Mouse (Mus musculus) E14TG2a.4 (cell line): ENCODE measurements around the gene Htr2a.

ENCODE experiments used
- H3K27me3 ChIP-seq: 2 replicates; pipeline ENCODE4 v1.6.1; 2014; ENCODE audit warnings: low read length, control low read depth; ENCODE audit not compliant: insufficient read depth
- H3K36me3 ChIP-seq: 2 replicates; pipeline ENCODE4 v1.6.1; 2014; ENCODE audit warnings: low read length, control low read depth; ENCODE audit not compliant: insufficient read depth
- H3K4me1 ChIP-seq: replicated peaks from 2 replicates; pipeline ENCODE4 v1.6.1; 2014; ENCODE audit warnings: low read depth, low read length, control low read depth
- H3K4me3 ChIP-seq: replicated peaks from 2 replicates; pipeline ENCODE4 v1.5.1; 2014; ENCODE audit warnings: mild to moderate bottlenecking, low read length
- H3K9me3 ChIP-seq: 2 replicates; pipeline ENCODE4 v1.6.1; 2014; ENCODE audit warnings: low read length, control low read depth
- CTCF ChIP-seq: conservative IDR thresholded peaks from 2 replicates; pipeline ENCODE4 v1.5.1; 2014; ENCODE audit warnings: low read length
- NANOG ChIP-seq: IDR thresholded peaks from 2 replicates; pipeline ENCODE4 v1.6.1; 2014; ENCODE audit warnings: borderline replicate concordance, low read length, mixed read lengths
- POU5F1 ChIP-seq: IDR thresholded peaks from 2 replicates; pipeline ENCODE4 v1.6.1; 2014; ENCODE audit warnings: low read length, borderline replicate concordance

Gene Htr2a

GRCm38 (mm10) chr14:74679841-74680240 is 39.2 kb downstream of the Htr2a start:
- H3K4me3 ChIP-seq, result no peak overlapping the region
- no peaks in the 10 kb centered on the region for H3K9me3 ChIP-seq
- no peaks in the 10 kb centered on the region for H3K4me1 ChIP-seq
- TF ChIP-seq NANOG, result no peak
- no peak for TF ChIP-seq POU5F1
- TF ChIP-seq CTCF, result no peak
- no peaks in the 10 kb centered on the region for H3K36me3 ChIP-seq
- no peaks in the 10 kb centered on the region for H3K27me3 ChIP-seq

- no peaks in the 10 kb centered on the region for H3K36me3 ChIP-seq
- H3K4me1 ChIP-seq, result no peaks in the 10 kb centered on the region
- no peak for TF ChIP-seq POU5F1
- TF ChIP-seq CTCF, result no peak
- no peak for TF ChIP-seq NANOG
- H3K4me3 ChIP-seq, result no peak overlapping the region
- H3K9me3 ChIP-seq, result no peaks in the 10 kb centered on the region
- no peaks in the 10 kb centered on the region for H3K27me3 ChIP-seq
Observed at GRCm38 (mm10) chr14:74684298-74684978, 43.8 kb downstream of the Htr2a start.

GRCm38 (mm10) chr14:74691963-74692362 is 51.3 kb downstream of the Htr2a start:
- no peaks in the 10 kb centered on the region for H3K27me3 ChIP-seq
- H3K4me3 ChIP-seq, result no peak overlapping the region
- TF ChIP-seq NANOG (no peak), POU5F1 (no peak)
- no peaks in the 10 kb centered on the region for H3K4me1 ChIP-seq
- H3K36me3 ChIP-seq, result no peaks in the 10 kb centered on the region
- H3K9me3 ChIP-seq, result peaks cover 12% of the 10 kb centered on the region

GRCm38 (mm10) chr14:74696766-74697165 is 56.1 kb downstream of the Htr2a start:
- Histone ChIP-seq H3K4me3 (no peak overlapping the region), H3K27me3 (no peaks in the 10 kb centered on the region), H3K36me3 (no peaks in the 10 kb centered on the region), H3K4me1 (no peaks in the 10 kb centered on the region), H3K9me3 (peaks cover 12% of the 10 kb centered on the region)
- no peak for TF ChIP-seq NANOG
- TF ChIP-seq POU5F1, result no peak
- no peak for TF ChIP-seq CTCF

- no peaks in the 10 kb centered on the region for H3K4me1 ChIP-seq
- H3K27me3 ChIP-seq, result no peaks in the 10 kb centered on the region
- H3K36me3 ChIP-seq, result no peaks in the 10 kb centered on the region
- H3K9me3 ChIP-seq, result peaks cover 12% of the 10 kb centered on the region
- TF ChIP-seq NANOG (no peak), POU5F1 (no peak), CTCF (no peak)
- no peak overlapping the region for H3K4me3 ChIP-seq
Observed at GRCm38 (mm10) chr14:74697432-74697831, 56.8 kb downstream of the Htr2a start.

GRCm38 (mm10) chr14:74699241-74699640 is 58.6 kb downstream of the Htr2a start:
- Histone ChIP-seq H3K36me3 (no peaks in the 10 kb centered on the region), H3K9me3 (peaks cover 12% of the 10 kb centered on the region), H3K4me1 (no peaks in the 10 kb centered on the region)

GRCm38 (mm10) chr14:74703930-74704329 is 63.3 kb downstream of the Htr2a start:
- H3K9me3 ChIP-seq, result no peaks in the 10 kb centered on the region
- no peaks in the 10 kb centered on the region for H3K36me3 ChIP-seq
- H3K4me3 ChIP-seq, result no peak overlapping the region
- no peaks in the 10 kb centered on the region for H3K27me3 ChIP-seq
- TF ChIP-seq CTCF (no peak), NANOG (no peak), POU5F1 (no peak)
- no peaks in the 10 kb centered on the region for H3K4me1 ChIP-seq

More at GRCm38 (mm10) chr14:74699241-74699640, 58.6 kb downstream of the Htr2a start:
- no peaks in the 10 kb centered on the region for H3K27me3 ChIP-seq
- H3K4me3 ChIP-seq, result no peak overlapping the region
- TF ChIP-seq POU5F1 (no peak), CTCF (no peak), NANOG (no peak)

GRCm38 (mm10) chr14:74709054-74709453 is 68.4 kb downstream of the Htr2a start:
- no peak overlapping the region for H3K4me3 ChIP-seq
- no peaks in the 10 kb centered on the region for H3K27me3 ChIP-seq
- no peaks in the 10 kb centered on the region for H3K4me1 ChIP-seq
- H3K36me3 ChIP-seq, result no peaks in the 10 kb centered on the region
- TF ChIP-seq POU5F1 (no peak), NANOG (no peak), CTCF (peak; percentile 36)
- no peaks in the 10 kb centered on the region for H3K9me3 ChIP-seq

- no peak overlapping the region for H3K4me3 ChIP-seq
- H3K36me3 ChIP-seq, result no peaks in the 10 kb centered on the region
- H3K9me3 ChIP-seq, result no peaks in the 10 kb centered on the region
- TF ChIP-seq POU5F1, result no peak
- no peak for TF ChIP-seq CTCF
- no peak for TF ChIP-seq NANOG
- H3K27me3 ChIP-seq, result no peaks in the 10 kb centered on the region
- H3K4me1 ChIP-seq, result no peaks in the 10 kb centered on the region
Observed at GRCm38 (mm10) chr14:74723541-74723940, 82.9 kb downstream of the Htr2a start.
